Mouse (Mus musculus): ENCODE data around the gene Serpinb1b. TPM values are rescaled to one million over a fixed set of nuclear protein-coding genes. Genes with fewer than 3 reads are reported as not detected.

Gene Serpinb1b
- 0.02 TPM in 1 of 2 replicates, not detected in the other for polyA plus RNA-seq (2012; rRNA removed)

GRCm38 (mm10) chr13:33078056-33078705 is at the start of gene Serpinb1b:
TSS of gene Serpinb1b (plus strand) at chr13:33078575.

Other genes with a start within 250 kb of the Serpinb1b start
- gene Serpinb1a, start 227.4 kb upstream of the Serpinb1b start, polyA plus RNA-seq (2012; rRNA removed): 22.9 and 29.1 TPM in 2 replicates
- gene Serpinb1c, start 180.4 kb upstream of the Serpinb1b start, polyA plus RNA-seq (2012; rRNA removed): not detected in 2 replicates
- 2.7 and 3.5 TPM in 2 replicates for gene Serpinb6b, start 113.4 kb upstream of the Serpinb1b start, polyA plus RNA-seq (2012; rRNA removed)
- 1.3 and 1.7 TPM in 2 replicates for gene Serpinb9, start 75.3 kb upstream of the Serpinb1b start, polyA plus RNA-seq (2012; rRNA removed)
- gene Serpinb9b, start 51.2 kb upstream of the Serpinb1b start, polyA plus RNA-seq (2012; rRNA removed): 0.02 and 0.04 TPM in 2 replicates
- gene Serpinb9c, start 81.2 kb downstream of the Serpinb1b start, polyA plus RNA-seq (2012; rRNA removed): not detected in 2 replicates
- not detected in 2 replicates for gene Serpinb9d, start 114.4 kb downstream of the Serpinb1b start, polyA plus RNA-seq (2012; rRNA removed)
- gene Serpinb9e, start 171.0 kb downstream of the Serpinb1b start, polyA plus RNA-seq (2012; rRNA removed): 0.01 TPM in 1 of 2 replicates, not detected in the other
- not detected in 2 replicates for gene Serpinb9f, start 245.5 kb downstream of the Serpinb1b start, polyA plus RNA-seq (2012; rRNA removed)

Data from liver, embryonic 18 days (tissue).